Mouse (Mus musculus) testis, adult 2 months (tissue): ENCODE measurements around the gene Slc43a2.

ENCODE experiments used
- CTCF ChIP-seq: fragments of 200-500 bp; IDR thresholded peaks from 2 replicates; pipeline ENCODE4 v1.5.1; 2012; ENCODE audit warnings: low read depth, mild to moderate bottlenecking, inconsistent platforms, low read length, moderate library complexity; ENCODE audit not compliant: control insufficient read depth, insufficient read depth, insufficient replicate concordance
- POLR2A ChIP-seq: fragments of 200-500 bp; IDR thresholded peaks from 2 replicates; pipeline ENCODE4 v1.6.1; 2012; ENCODE audit warnings: low read depth, mild to moderate bottlenecking, inconsistent platforms, low read length, moderate library complexity; ENCODE audit not compliant: control insufficient read depth

DNA sequence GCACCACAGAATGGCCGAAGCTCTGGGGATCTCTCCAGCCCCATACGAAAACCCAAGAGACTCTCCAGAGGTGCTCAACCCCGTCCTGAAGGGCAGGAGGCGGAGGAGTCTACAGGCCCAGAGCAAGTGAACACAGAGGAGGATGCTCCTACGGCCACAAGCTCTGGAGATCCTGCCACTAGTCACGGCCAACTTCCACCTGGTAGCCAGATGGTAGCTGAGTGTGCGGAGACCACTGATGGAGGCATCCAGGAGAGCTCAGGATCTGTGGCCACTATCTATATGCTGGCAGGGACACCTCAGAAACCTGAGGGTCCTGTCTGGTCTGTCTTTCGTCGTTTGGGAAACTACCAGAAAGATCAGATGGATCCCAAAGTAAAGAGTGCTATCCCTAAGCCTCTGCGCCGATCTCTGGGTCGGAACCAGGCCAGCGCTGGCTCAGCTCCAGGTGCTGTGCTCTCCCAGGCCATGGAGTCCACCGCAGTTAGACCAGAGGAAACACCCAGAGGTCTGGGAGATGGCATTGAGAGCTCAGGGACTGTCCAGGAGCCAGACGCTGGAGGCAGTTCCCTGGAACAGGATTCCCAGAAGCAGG lies 5.9 kb upstream of the Slc43a2 start:
- TF ChIP-seq CTCF = no peak
- no peak for TF ChIP-seq POLR2A
